Mouse (Mus musculus) liver, embryonic 11.5 days (tissue): Measurements from ENCODE around the gene B3gnt8. TPM values are rescaled to one million over a fixed set of nuclear protein-coding genes. Genes with fewer than 3 reads are reported as not detected.

ENCODE experiments used
- ATAC-seq: fragments of 200-750 bp; cut with Nextera tagmentation; replicated peaks from 2 replicates; pipeline ENCODE4 v1.8.0; 2017; ENCODE audit warnings: moderate number of reproducible peaks, mild to moderate bottlenecking, moderate TSS enrichment, moderate library complexity; ENCODE audit not compliant: low FRiP score
- DNase-seq: peaks from one replicate; pipeline ENCODE4 v3.0.0-alpha.2; 2017; ENCODE audit warnings: low spot score
- H3K27ac ChIP-seq: fragments of 300-500 bp; sonication (generic); 2 replicates; pipeline ENCODE4 v1.5.1; 2014; ENCODE audit warnings: mild to moderate bottlenecking, low read depth, low read length, control low read depth
- H3K27me3 ChIP-seq: fragments of 300-500 bp; sonication (generic); replicated peaks from 2 replicates; pipeline ENCODE4 v1.6.1; 2014; ENCODE audit warnings: low read length, mixed read lengths; ENCODE audit not compliant: control insufficient read depth, insufficient read depth
- H3K36me3 ChIP-seq: fragments of 300-500 bp; sonication (generic); 2 replicates; pipeline ENCODE4 v1.6.1; 2014; ENCODE audit warnings: mild to moderate bottlenecking, low read length, moderate library complexity, mixed read lengths; ENCODE audit not compliant: control insufficient read depth, insufficient read depth
- H3K4me1 ChIP-seq: fragments of 300-500 bp; sonication (generic); replicated peaks from 2 replicates; pipeline ENCODE4 v1.6.1; 2014; ENCODE audit warnings: low read length, mixed read lengths; ENCODE audit not compliant: control insufficient read depth, insufficient read depth
- H3K4me2 ChIP-seq: fragments of 300-500 bp; sonication (generic); 2 replicates; pipeline ENCODE4 v1.6.1; 2014; ENCODE audit warnings: mild to moderate bottlenecking, control low read depth, moderate library complexity
- H3K4me3 ChIP-seq: fragments of 300-500 bp; sonication (generic); 2 replicates; pipeline ENCODE4 v1.5.1; 2014; ENCODE audit warnings: low read depth, low read length, control low read depth
- H3K9ac ChIP-seq: fragments of 300-500 bp; sonication (generic); 2 replicates; pipeline ENCODE4 v1.6.1; 2014; ENCODE audit warnings: low read depth, low read length, control low read depth
- H3K9me3 ChIP-seq: fragments of 300-500 bp; sonication (generic); 2 replicates; pipeline ENCODE4 v1.6.1; 2016; ENCODE audit warnings: low read length, inconsistent platforms, mixed read lengths; ENCODE audit not compliant: control insufficient read depth
- WGBS: fragments of 180-500 bp; shearing (Covaris S2); extraction: QIAGEN DNeasy Blood & Tissue Kit; methylation state at CpG from one replicate; pipeline ENCODE4 v1.1.7; 2014; 5-methylcytosine and 5-hydroxymethylcytosine counted together
- polyA plus RNA-seq: library from polyadenylated mRNA; unstranded; fragments of >200 nt; fragmentation: Nextera tagmentation; extraction: Ambion mirVana; gene quantifications from 2 replicates; pipeline ENCODE4 v1.2.1, GENCODE M21; 2014

Gene B3gnt8
- polyA plus RNA-seq, 1 experiment from 2014 or later: 2.3 TPM

- peak; percentile 60 for DNase-seq
- WGBS: 28% methylated on average over 7 of the region's 7 CpGs
- H3K9ac ChIP-seq: peak overlapping the region; percentile 58
- peak overlapping the region; percentile 60 for H3K4me2 ChIP-seq
- H3K4me3 ChIP-seq: peak overlapping the region; percentile 29
- ATAC-seq: peak; percentile 27
- 0 out of 2 replicates have a peak, but pooled peaks cover 2% of the 10 kb centered on the region for H3K36me3 ChIP-seq
- H3K9me3 ChIP-seq: no peaks in the 10 kb centered on the region
- H3K4me1 ChIP-seq: peaks cover 50% of the 10 kb centered on the region
- H3K27me3 ChIP-seq: no peaks in the 10 kb centered on the region; the same call in 1 of the 2 replicates
- H3K27ac ChIP-seq: peak overlapping the region; percentile 92
These were observed 57.2 kb downstream of the B3gnt8 start for GRCm38 (mm10) chr7:25683474-25684180.

- WGBS: 86% methylated on average over 6 of the region's 6 CpGs
- Histone ChIP-seq H3K4me1 (peaks cover 53% of the 10 kb centered on the region), H3K36me3 (0 out of 2 replicates have a peak, but pooled peaks cover 2% of the 10 kb centered on the region), H3K9me3 (no peaks in the 10 kb centered on the region), H3K4me2 (no peak overlapping the region; the same call in 1 of the 2 replicates), H3K4me3 (no peak overlapping the region), H3K9ac (no peak overlapping the region; the same call in 1 of the 2 replicates), H3K27me3 (no peaks in the 10 kb centered on the region; the same call in 1 of the 2 replicates), H3K27ac (peak overlapping the region; percentile 92)
- ATAC-seq (no peak), DNase-seq (no peak)
These were observed 58.2 kb downstream of the B3gnt8 start for GRCm38 (mm10) chr7:25684659-25685058.

Other genes with a start within 250 kb of the B3gnt8 start
- gene Lipe, start 227.9 kb upstream of the B3gnt8 start, polyA plus RNA-seq: 2.3 and 2.5 TPM in 2 replicates
- 0.38 TPM in 1 of 2 replicates, not detected in the other for gene Cxcl17, start 213.8 kb upstream of the B3gnt8 start, polyA plus RNA-seq
- 2.3 and 3.6 TPM in 2 replicates for gene Ceacam1, start 149.1 kb upstream of the B3gnt8 start, polyA plus RNA-seq
- gene Ceacam2, start 86.8 kb upstream of the B3gnt8 start, polyA plus RNA-seq: not detected in 2 replicates
- gene Erich4, start 10.8 kb upstream of the B3gnt8 start, polyA plus RNA-seq: not detected in 2 replicates
- gene Dmac2, start 7.2 kb upstream of the B3gnt8 start, polyA plus RNA-seq: 23.3 and 24.8 TPM in 2 replicates
- 34.2 and 35.5 TPM in 2 replicates for gene Bckdha, start 32.3 kb downstream of the B3gnt8 start, polyA plus RNA-seq
- gene Exosc5, start 32.5 kb downstream of the B3gnt8 start, polyA plus RNA-seq: 125 and 139 TPM in 2 replicates
- gene Tmem91, start 48.5 kb downstream of the B3gnt8 start, polyA plus RNA-seq: 2.5 and 3.3 TPM in 2 replicates
- 38.2 and 40.9 TPM in 2 replicates for gene B9d2, start 54.1 kb downstream of the B3gnt8 start, polyA plus RNA-seq
- 14.4 and 16.4 TPM in 2 replicates for gene Tgfb1, start 60.3 kb downstream of the B3gnt8 start, polyA plus RNA-seq
- gene Ccdc97, start 92.4 kb downstream of the B3gnt8 start, polyA plus RNA-seq: 33.2 and 33.9 TPM in 2 replicates
- gene Hnrnpul1, start 128.1 kb downstream of the B3gnt8 start, polyA plus RNA-seq: 67.2 and 68.6 TPM in 2 replicates
- 34.2 and 35.4 TPM in 2 replicates for gene Axl, start 162.1 kb downstream of the B3gnt8 start, polyA plus RNA-seq
- gene Cyp2s1, start 190.3 kb downstream of the B3gnt8 start, polyA plus RNA-seq: 1.4 and 2.6 TPM in 2 replicates